Comparison of ENCODE assay signal across 10 mouse cellular contexts in genomic region chr12:80577049-80577448, GRCm38 (mm10). TPM values are rescaled to one million over a fixed set of nuclear protein-coding genes. Genes with fewer than 3 reads are reported as not detected.
DNase-seq lines count a peak whose midpoint lies in the region; ATAC-seq and TF ChIP-seq lines count a peak whose summit lies in the region.
"Had no signal": no experiment of that assay in that cellular context is flagged by ENCODE, and none has a peak within 500 bp of the region (broad histone marks: within the 10 kb centered on the region; RNA-seq: fewer than 3 reads in every experiment).

No protein-coding gene starts in this region.

- no peak overlapping the region for H3K9ac ChIP-seq in hindbrain, embryonic 12.5 days
- no peak overlapping the region for H3K9ac ChIP-seq in liver, embryonic 14.5 days (replicated peaks)
- H3K9ac ChIP-seq: embryonic facial prominence, embryonic 12.5 days had no signal

- peak; percentile 57; the same call in 1 of the 2 replicates for TF ChIP-seq CTCF in brain, embryonic 14.5 days (IDR thresholded peaks at IDR 0.05; ENCODE audit: borderline replicate concordance, extremely low read depth, insufficient read depth, insufficient read length)
- TF ChIP-seq CTCF in liver, embryonic 14.5 days (IDR thresholded peaks at IDR 0.05; ENCODE audit: low read depth): peak; percentile 76

- peak; percentile 42 for DNase-seq in hindbrain, embryonic 10.5 days (ENCODE audit: low spot score)
- peak; percentile 71 for DNase-seq in testis, postnatal 10 days (ENCODE audit: low spot score)
- no peak for DNase-seq in testis, postnatal 14 days (ENCODE audit: low spot score)
- DNase-seq in brain, embryonic 14.5 days (ENCODE audit: low read depth): peak; percentile 49
- DNase-seq in liver, embryonic 14.5 days (ENCODE audit: low read depth in 3 of 3, low spot score in 3 of 3): peak in 1 of 3 experiments; percentile 5
- no peak for DNase-seq in right cerebral cortex, adult 2 months (ENCODE audit: low spot score in 2 of 2)

- WGBS in hindbrain, embryonic 10.5 days: 80% methylated on average over 5 of the region's 5 CpGs
- 74% methylated on average over 5 of the region's 5 CpGs for WGBS in hindbrain, embryonic 12.5 days
- 56% methylated on average over 5 of the region's 5 CpGs for WGBS in liver, embryonic 14.5 days (ENCODE audit: insufficient replicate concordance)

- no peak overlapping the region for H3K4me2 ChIP-seq in hindbrain, embryonic 12.5 days (replicated peaks)
- H3K4me2 ChIP-seq in liver, embryonic 14.5 days (ENCODE audit: low read depth): no peak overlapping the region
- H3K4me2 ChIP-seq: embryonic facial prominence, embryonic 12.5 days had no signal

- H3K27me3 ChIP-seq in hindbrain, embryonic 10.5 days (ENCODE audit: insufficient read depth, poor library complexity, severe bottlenecking): no peaks in the 10 kb centered on the region; the same call in 1 of the 2 replicates
- H3K27me3 ChIP-seq in hindbrain, embryonic 12.5 days: 0 out of 2 replicates have a peak, but pooled peaks cover 2% of the 10 kb centered on the region
- no peaks in the 10 kb centered on the region for H3K27me3 ChIP-seq in liver, embryonic 14.5 days (ENCODE audit: control insufficient read depth, insufficient read depth, low read length)
- H3K27me3 ChIP-seq: embryonic facial prominence, embryonic 12.5 days had no signal

- ATAC-seq in hindbrain, embryonic 12.5 days (ENCODE audit: low FRiP score): no peak
- ATAC-seq in liver, embryonic 14.5 days (ENCODE audit: insufficient read depth): no peak
- no peak for ATAC-seq in megakaryocyte, adult 5-6 weeks (ENCODE audit: poor library complexity, severe bottlenecking)

- H3K4me3 ChIP-seq in hindbrain, embryonic 10.5 days: no peak overlapping the region
- no peak overlapping the region for H3K4me3 ChIP-seq in hindbrain, embryonic 12.5 days
- no peak overlapping the region for H3K4me3 ChIP-seq in liver, embryonic 14.5 days (ENCODE audit: insufficient read depth in 1 of 2, low read depth in 2 of 2, low read length in 2 of 2)
- H3K4me3 ChIP-seq: embryonic facial prominence, embryonic 12.5 days; myocyte had no signal

- no peak for TF ChIP-seq EP300 in liver, embryonic 14.5 days (IDR thresholded peaks at IDR 0.05; ENCODE audit: low read depth)

- no peak overlapping the region for H3K27ac ChIP-seq in hindbrain, embryonic 10.5 days
- H3K27ac ChIP-seq in hindbrain, embryonic 12.5 days: no peak overlapping the region
- no peak overlapping the region for H3K27ac ChIP-seq in liver, embryonic 14.5 days
- H3K27ac ChIP-seq: embryonic facial prominence, embryonic 12.5 days had no signal

- H3K9me3 ChIP-seq in hindbrain, embryonic 10.5 days: no peaks in the 10 kb centered on the region
- H3K9me3 ChIP-seq in hindbrain, embryonic 12.5 days (replicated peaks): no peaks in the 10 kb centered on the region
- H3K9me3 ChIP-seq in liver, embryonic 14.5 days (ENCODE audit: control insufficient read depth, low read length): no peaks in the 10 kb centered on the region
- H3K9me3 ChIP-seq: embryonic facial prominence, embryonic 12.5 days had no signal

- peaks cover 18% of the 10 kb centered on the region for H3K4me1 ChIP-seq in hindbrain, embryonic 10.5 days (replicated peaks)
- H3K4me1 ChIP-seq in hindbrain, embryonic 12.5 days: peaks cover 13% of the 10 kb centered on the region
- no peaks in the 10 kb centered on the region for H3K4me1 ChIP-seq in liver, embryonic 14.5 days (replicated peaks; ENCODE audit: control insufficient read depth in 2 of 2, insufficient read depth in 2 of 2, low read length in 1 of 2)
- H3K4me1 ChIP-seq: embryonic facial prominence, embryonic 12.5 days had no signal

- peaks cover 17% of the 10 kb centered on the region for H3K36me3 ChIP-seq in hindbrain, embryonic 10.5 days
- peaks cover 4% of the 10 kb centered on the region for H3K36me3 ChIP-seq in hindbrain, embryonic 12.5 days
- H3K36me3 ChIP-seq in liver, embryonic 14.5 days (replicated peaks; ENCODE audit: control insufficient read depth, insufficient read depth, low read depth): no peaks in the 10 kb centered on the region
- H3K36me3 ChIP-seq: embryonic facial prominence, embryonic 12.5 days had no signal

- no peak for TF ChIP-seq POLR2A in brain, embryonic 14.5 days (IDR thresholded peaks at IDR 0.05; ENCODE audit: borderline replicate concordance, extremely low read depth, insufficient read depth, insufficient read length, poor library complexity, severe bottlenecking)

RNA-seq across cellular contexts. Expression of gene Galnt16, which starts 59.0 kb away (rescaled TPM):
- 17.7 and 18.9 TPM in 2 replicates for polyA plus RNA-seq in hindbrain, embryonic 10.5 days (2016; fragmentation: Nextera tagmentation; extraction: Ambion mirVana)
- 21.1 and 22.3 TPM in 2 replicates for polyA plus RNA-seq in hindbrain, embryonic 12.5 days (2016; fragmentation: Nextera tagmentation; extraction: Ambion mirVana)
- 13.2 and 28.1 TPM in 2 replicates for polyA plus RNA-seq in brain, embryonic 14.5 days (2012; rRNA removed)
- 0.05 and 0.07 TPM in 2 replicates for polyA plus RNA-seq in liver, embryonic 14.5 days (2012; rRNA removed)
- polyA plus RNA-seq in liver, embryonic 14.5 days (2014; fragmentation: Nextera tagmentation; extraction: Ambion mirVana): 0.04 TPM in 1 of 2 replicates, not detected in the other
- total RNA-seq in megakaryocyte, adult 5-6 weeks (2015): not detected in 2 replicates
- total RNA-seq in megakaryocyte, adult 5-6 weeks (2017): not detected in 2 replicates

Comparison
In these comparisons a context has a peak if more than half of its experiments do, and no peak if none do; other contexts are left out.
1. DNase-seq: peak in hindbrain, embryonic 10.5 days (single experiment), testis, postnatal 10 days (single experiment) and brain, embryonic 14.5 days (single experiment); none in testis, postnatal 14 days (single experiment) and right cerebral cortex, adult 2 months (0 of 2).
2. RNA of gene Galnt16, which starts 59.0 kb away (polyA plus RNA-seq): 13.2 to 28.1 TPM in brain, embryonic 14.5 days, 21.1 to 22.3 TPM in hindbrain, embryonic 12.5 days and 17.7 to 18.9 TPM in hindbrain, embryonic 10.5 days; 0.04 to 0.07 TPM in liver, embryonic 14.5 days; every median in the first group is over 10 times any median in the second.